Mouse (Mus musculus) lung, adult 2 months (tissue): ENCODE measurements around the gene Olfr659. TPM values are rescaled to one million over a fixed set of nuclear protein-coding genes. Genes with fewer than 3 reads are reported as not detected.
A peak's percentile ranks its signal among the peaks of the same experiment; 100 is the strongest.

Experiments used
- DNase-seq: peaks from one replicate; pipeline ENCODE4 v3.0.0; 2022
- H3K4me1 ChIP-seq: fragments of 200-500 bp; 2 replicates; pipeline ENCODE4 v1.6.1; 2011; ENCODE audit warnings: low read length; ENCODE audit not compliant: control insufficient read depth, insufficient read depth
- H3K4me3 ChIP-seq: fragments of 200-500 bp; replicated peaks from 2 replicates; pipeline ENCODE3; 2011; ENCODE audit warnings: low read depth, mild to moderate bottlenecking, control low read depth, low read length; ENCODE audit errors: extremely low read depth
- CTCF ChIP-seq: fragments of 200-500 bp; IDR thresholded peaks from 2 replicates; pipeline ENCODE4 v1.5.1; 2011; ENCODE audit warnings: mild to moderate bottlenecking, low read length, control low read depth; ENCODE audit not compliant: insufficient read depth
- POLR2A ChIP-seq: fragments of 200-500 bp; IDR thresholded peaks from 2 replicates; pipeline ENCODE4 v1.6.1; 2011; ENCODE audit warnings: low read depth, mild to moderate bottlenecking, control low read depth, low read length, borderline replicate concordance; ENCODE audit errors: extremely low read depth
- WGBS: fragments of 180-500 bp; shearing (Covaris S2); methylation state at CpG from one replicate; pipeline ENCODE4 v1.1.7; 2018; 5-methylcytosine and 5-hydroxymethylcytosine counted together
- polyA plus RNA-seq: library from polyadenylated mRNA; depleted of rRNA; stranded (reverse); fragments of >200 nt; gene quantifications from 2 replicates; pipeline ENCODE4 v1.2.3, GENCODE M21; 2012; rRNA removed

Olfr659 gene
- polyA plus RNA-seq: not detected in 2 replicates

DNA sequence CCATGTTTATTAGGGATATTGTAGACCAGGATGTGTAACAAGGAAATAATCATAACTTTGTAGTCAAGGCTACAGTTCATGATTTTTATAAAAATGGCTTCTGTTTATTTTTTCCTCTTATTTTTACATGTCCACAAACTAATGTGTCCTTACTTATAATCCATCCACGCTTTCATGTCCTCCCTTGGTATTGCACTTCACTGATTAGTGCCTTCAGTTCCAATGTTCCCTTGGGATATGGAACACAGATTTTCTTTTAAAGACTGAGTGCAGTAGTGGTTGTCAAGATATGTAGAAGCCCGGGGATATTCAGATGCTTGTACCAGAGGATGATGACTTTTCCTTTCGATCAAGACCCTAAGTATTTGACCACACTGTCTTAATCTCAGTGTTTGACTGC is at the start of gene Olfr659:
Gene Olfr659, plus strand, starts transcription at position 301 of the 400 bp plus-strand sequence.
- H3K4me1 ChIP-seq: no peaks in the 10 kb centered on the region
- WGBS: 79% methylated on average over 3 of the region's 3 CpGs
- TF ChIP-seq CTCF (no peak), POLR2A (no peak)
- no peak within 1 kb of the TSS for H3K4me3 ChIP-seq
- no peak for DNase-seq

DNA sequence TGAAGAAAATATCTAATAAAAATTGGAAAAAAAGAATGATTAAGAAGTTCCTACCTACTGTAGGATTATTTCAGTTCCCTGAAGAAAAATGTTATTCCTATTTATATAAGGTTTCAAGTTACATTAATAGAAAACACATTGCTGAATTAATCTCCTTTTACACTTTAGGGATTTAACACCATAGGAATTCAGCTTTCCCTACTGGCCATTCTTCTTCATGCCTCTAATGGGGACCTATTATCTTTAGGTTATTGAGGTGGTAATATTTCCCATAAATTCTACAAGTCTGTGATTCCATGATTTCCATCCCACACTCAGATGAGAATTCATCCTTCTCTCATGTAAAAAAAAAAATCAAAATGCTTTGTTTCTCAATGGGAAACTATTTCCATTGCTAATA is 42.1 kb upstream of the Olfr659 start, which contains the start of gene Olfr657:
Gene Olfr657, plus strand, starts transcription at position 301 of the 400 bp plus-strand sequence.
- TF ChIP-seq CTCF: no peak
- TF ChIP-seq POLR2A: no peak
- no peak within 1 kb of the TSS for H3K4me3 ChIP-seq
- H3K4me1 ChIP-seq: no peaks in the 10 kb centered on the region
- DNase-seq: no peak

DNA sequence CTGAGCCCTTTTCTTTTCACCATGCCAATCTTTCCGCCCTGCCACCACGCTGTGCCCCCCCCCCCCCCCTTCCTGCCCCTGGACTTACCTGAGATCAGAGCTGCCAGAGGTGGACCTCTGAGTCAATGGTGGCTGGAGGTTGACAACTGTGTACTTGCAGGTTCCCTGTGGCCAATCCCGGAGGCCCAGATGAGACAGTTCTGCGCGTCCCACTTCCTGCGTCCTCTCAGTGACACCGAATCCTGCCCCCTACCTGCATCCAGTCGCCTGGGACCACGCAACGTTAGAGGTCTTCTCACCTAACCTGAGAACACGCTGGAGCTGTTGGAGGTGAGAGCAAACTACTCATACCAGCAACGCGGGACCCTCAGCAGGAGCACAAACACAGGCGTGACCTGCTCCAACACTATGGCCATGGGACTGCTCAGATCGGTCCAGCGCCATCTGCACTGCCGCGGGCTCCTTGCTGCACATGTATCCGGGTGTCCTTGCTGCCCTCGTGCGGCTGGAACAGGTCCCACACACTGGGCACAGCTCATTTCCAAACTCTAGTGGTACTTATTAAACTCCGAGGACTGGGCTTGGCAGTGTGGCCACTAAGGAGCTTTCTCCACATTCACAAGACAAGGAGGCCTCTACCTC is 19.6 kb upstream of the Olfr659 start, which contains the start of gene Olfr658:
Gene Olfr658, minus strand, starts transcription at position 465 of the 642 bp plus-strand sequence.
- H3K4me3 ChIP-seq: peak within 1 kb of the TSS; percentile 17
- H3K4me1 ChIP-seq: no peaks in the 10 kb centered on the region
- 22% methylated on average over 20 of the region's 22 CpGs for WGBS
- peak; percentile 4 for DNase-seq
- TF ChIP-seq CTCF (peak; percentile 28; the same call in 1 of the 2 replicates), POLR2A (no peak)

DNA sequence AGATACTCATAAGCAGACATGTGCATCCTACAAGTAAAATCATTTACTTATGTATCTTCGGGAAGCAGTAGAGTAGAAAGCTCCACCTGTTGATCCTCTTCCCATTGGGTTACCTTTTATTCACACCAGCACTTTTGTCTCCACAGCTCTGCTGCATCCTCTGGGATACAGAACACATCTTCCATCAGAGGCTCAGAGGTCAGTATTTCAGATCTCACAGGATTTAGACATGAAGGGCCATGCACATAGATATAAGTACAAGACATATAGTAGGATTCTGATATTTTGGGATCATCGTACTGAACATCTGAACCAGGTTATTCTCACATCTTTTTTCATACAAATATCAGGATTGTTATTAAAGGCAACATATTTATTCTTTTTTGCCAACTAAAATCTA is 19.6 kb downstream of the Olfr659 start, which contains the start of gene Olfr661:
Gene Olfr661, plus strand, starts transcription at position 301 of the 400 bp plus-strand sequence.
- no peak within 1 kb of the TSS for H3K4me3 ChIP-seq
- no peaks in the 10 kb centered on the region for H3K4me1 ChIP-seq
- no peak for TF ChIP-seq POLR2A
- WGBS: 76% methylated on average over 2 of the region's 2 CpGs
- DNase-seq: no peak

Other genes starting within 250 kb of the Olfr659 start
- gene Trim30a, start 201.6 kb upstream of the Olfr659 start, polyA plus RNA-seq: 3.7 and 7.5 TPM in 2 replicates
- gene Trim30d, start 158.9 kb upstream of the Olfr659 start, polyA plus RNA-seq: 1.0 and 4.0 TPM in 2 replicates
- gene Olfr651, start 116.6 kb upstream of the Olfr659 start, polyA plus RNA-seq: not detected in 2 replicates
- gene Olfr652, start 105.9 kb upstream of the Olfr659 start, polyA plus RNA-seq: not detected in 2 replicates
- gene Olfr653, start 89.4 kb upstream of the Olfr659 start, polyA plus RNA-seq: not detected in 2 replicates
- not detected in 2 replicates for gene Olfr654, start 79.7 kb upstream of the Olfr659 start, polyA plus RNA-seq
- gene Olfr655, start 65.0 kb upstream of the Olfr659 start, polyA plus RNA-seq: not detected in 2 replicates
- gene Olfr656, start 52.8 kb upstream of the Olfr659 start, polyA plus RNA-seq: not detected in 2 replicates
- not detected in 2 replicates for gene Olfr657, start 42.0 kb upstream of the Olfr659 start, polyA plus RNA-seq
- gene Olfr658, start 19.4 kb upstream of the Olfr659 start, polyA plus RNA-seq: not detected in 2 replicates
- not detected in 2 replicates for gene Olfr661, start 19.7 kb downstream of the Olfr659 start, polyA plus RNA-seq
- not detected in 2 replicates for gene Usp17le, start 110.7 kb downstream of the Olfr659 start, polyA plus RNA-seq
- not detected in 2 replicates for gene Usp17lb, start 175.8 kb downstream of the Olfr659 start, polyA plus RNA-seq
- not detected in 2 replicates for gene Usp17la, start 190.3 kb downstream of the Olfr659 start, polyA plus RNA-seq
- not detected in 2 replicates for gene Olfr665, start 211.3 kb downstream of the Olfr659 start, polyA plus RNA-seq
- not detected in 2 replicates for gene Olfr666, start 229.2 kb downstream of the Olfr659 start, polyA plus RNA-seq